Mouse (Mus musculus): ENCODE data around the gene Snx20.

DNA sequence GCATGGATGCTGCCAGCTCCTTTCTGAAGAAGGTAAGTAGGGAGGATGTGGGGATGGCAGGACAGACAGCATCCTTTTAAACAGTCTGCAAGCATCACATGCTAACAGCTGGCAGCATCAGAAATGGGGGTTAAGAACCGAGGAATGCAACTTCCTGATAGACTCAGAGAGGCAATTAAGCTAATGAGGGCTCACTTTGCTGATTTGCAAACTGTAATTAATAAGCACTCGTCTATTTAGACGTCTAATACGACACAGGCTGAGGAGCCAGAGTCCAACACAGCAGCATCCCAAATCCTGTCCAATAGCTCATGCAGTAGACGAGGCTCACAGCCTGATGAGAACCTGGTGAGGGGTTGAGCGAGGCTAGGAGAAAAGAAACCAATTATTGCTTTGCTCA is 25.7 kb downstream of the Snx20 start:
- no peak for TF ChIP-seq POLR2A (IDR thresholded peaks at IDR 0.05; ENCODE audit: borderline replicate concordance, low read depth, low read length)
- TF ChIP-seq CTCF (IDR thresholded peaks at IDR 0.05; ENCODE audit: low read depth, low read length): no peak

Data from bone marrow macrophage, adult 2 months (primary cell).